Mouse (Mus musculus): Measurements from ENCODE around the gene Vps50.

- TF ChIP-seq CTCF (conservative IDR thresholded peaks at IDR 0.05; ENCODE audit: low read length) (no peak), NANOG (IDR thresholded peaks at IDR 0.05; ENCODE audit: borderline replicate concordance, low read length) (no peak)
These were observed 75.6 kb downstream of the Vps50 start for GRCm38 (mm10) chr6:3573787-3574186.
